Mouse (Mus musculus) brain, embryonic 14.5 days (tissue): Measurements from ENCODE around the gene Csf3.

Experiments used
- CTCF ChIP-seq: fragments of 200-500 bp; IDR thresholded peaks from 2 replicates; pipeline ENCODE4 v1.5.1; 2012; ENCODE audit warnings: inconsistent platforms, mild to moderate bottlenecking, moderate library complexity, borderline replicate concordance; ENCODE audit not compliant: insufficient read depth, insufficient read length; ENCODE audit errors: extremely low read depth
- POLR2A ChIP-seq: fragments of 200-500 bp; IDR thresholded peaks from 2 replicates; pipeline ENCODE4 v1.6.1; 2012; ENCODE audit warnings: mild to moderate bottlenecking, inconsistent platforms, borderline replicate concordance; ENCODE audit not compliant: poor library complexity, insufficient read depth, insufficient read length, severe bottlenecking; ENCODE audit errors: extremely low read depth

GRCm38 (mm10) chr11:98707401-98708281 lies 6.6 kb downstream of the Csf3 start:
- TF ChIP-seq POLR2A (no peak), CTCF (no peak)
